Mouse (Mus musculus): ENCODE results near the gene Mdfi.
"Not testable (repeated sequence)": the region's sequence is repeated elsewhere in the genome, so short reads cannot be mapped to it uniquely, and the experiment has no call there.

Gene Mdfi

GRCm38 (mm10) chr17:47834482-47834767, at the start of gene Mdfi:
Gene Mdfi, minus strand, starts transcription at chr17:47834691.
- DNase-seq (ENCODE audit: extremely low spot score, low read depth, low spot score) = no peak

GRCm38 (mm10) chr17:47883099-47883498, 48.6 kb upstream of the Mdfi start:
- DNase-seq (ENCODE audit: extremely low spot score, low read depth, low spot score) = no peak

GRCm38 (mm10) chr17:47881330-47881729, 46.8 kb upstream of the Mdfi start:
- no peak for DNase-seq (ENCODE audit: extremely low spot score, low read depth, low spot score)

GRCm38 (mm10) chr17:47879207-47879606, 44.7 kb upstream of the Mdfi start:
- DNase-seq (ENCODE audit: extremely low spot score, low read depth, low spot score) = no peak

- DNase-seq (ENCODE audit: extremely low spot score, low read depth, low spot score) = no peak
Measured at GRCm38 (mm10) chr17:47878378-47879089, 44.0 kb upstream of the Mdfi start.

- no peak for DNase-seq (ENCODE audit: extremely low spot score, low read depth, low spot score)
Measured at GRCm38 (mm10) chr17:47877715-47878377, 43.4 kb upstream of the Mdfi start.

- no peak for DNase-seq (ENCODE audit: extremely low spot score, low read depth, low spot score)
Measured at GRCm38 (mm10) chr17:47876776-47877714, 42.6 kb upstream of the Mdfi start.

- peak; percentile 49 for DNase-seq (ENCODE audit: extremely low spot score, low read depth, low spot score)
Measured at GRCm38 (mm10) chr17:47873341-47873791, 38.9 kb upstream of the Mdfi start.

- no peak for DNase-seq (ENCODE audit: extremely low spot score, low read depth, low spot score)
Measured at GRCm38 (mm10) chr17:47872311-47873011, 38.0 kb upstream of the Mdfi start.

- no peak for DNase-seq (ENCODE audit: extremely low spot score, low read depth, low spot score)
Measured at GRCm38 (mm10) chr17:47869874-47870273, 35.4 kb upstream of the Mdfi start.

- DNase-seq (ENCODE audit: extremely low spot score, low read depth, low spot score) = no peak
Measured at GRCm38 (mm10) chr17:47866037-47866436, 31.5 kb upstream of the Mdfi start.

- peak; percentile 49 for DNase-seq (ENCODE audit: extremely low spot score, low read depth, low spot score)
Measured at GRCm38 (mm10) chr17:47864496-47864895, 30.0 kb upstream of the Mdfi start.

- DNase-seq (ENCODE audit: extremely low spot score, low read depth, low spot score) = no peak
Measured at GRCm38 (mm10) chr17:47863437-47863836, 28.9 kb upstream of the Mdfi start.

GRCm38 (mm10) chr17:47863023-47863422, 28.5 kb upstream of the Mdfi start:
- DNase-seq (ENCODE audit: extremely low spot score, low read depth, low spot score) = no peak

GRCm38 (mm10) chr17:47855544-47855943, 21.1 kb upstream of the Mdfi start:
- DNase-seq (ENCODE audit: extremely low spot score, low read depth, low spot score) = no peak

GRCm38 (mm10) chr17:47854908-47855307, 20.4 kb upstream of the Mdfi start:
- DNase-seq (ENCODE audit: extremely low spot score, low read depth, low spot score) = no peak

- no peak for DNase-seq (ENCODE audit: extremely low spot score, low read depth, low spot score)
Measured at GRCm38 (mm10) chr17:47853760-47854159, 19.3 kb upstream of the Mdfi start.

- DNase-seq (ENCODE audit: extremely low spot score, low read depth, low spot score) = no peak
Measured at GRCm38 (mm10) chr17:47853336-47853735, 18.8 kb upstream of the Mdfi start.

GRCm38 (mm10) chr17:47851798-47852360, 17.4 kb upstream of the Mdfi start:
- not testable (repeated sequence) for DNase-seq (ENCODE audit: extremely low spot score, low read depth, low spot score)

GRCm38 (mm10) chr17:47850639-47851314, 16.3 kb upstream of the Mdfi start:
- no peak for DNase-seq (ENCODE audit: extremely low spot score, low read depth, low spot score)
